ENCODE assay signal across 8 mouse cellular contexts in genomic region chr6:12381136-12381778, GRCm38 (mm10).
DNase-seq lines count a peak whose midpoint lies in the region; ATAC-seq and TF ChIP-seq lines count a peak whose summit lies in the region.

No protein-coding gene starts in this region.

- no peaks in the 10 kb centered on the region for H3K36me3 ChIP-seq in liver, adult 2 months (ENCODE audit: control insufficient read depth, insufficient read depth, low read length)
- H3K36me3 ChIP-seq in liver, embryonic 11.5 days (ENCODE audit: control insufficient read depth, insufficient read depth, low read length), result no peaks in the 10 kb centered on the region
- peaks cover 6% of the 10 kb centered on the region; the same call in 1 of the 2 replicates for H3K36me3 ChIP-seq in hindbrain, embryonic 14.5 days (replicated peaks; ENCODE audit: control insufficient read depth, insufficient read depth)
- H3K36me3 ChIP-seq in liver, embryonic 12.5 days, result no peaks in the 10 kb centered on the region

- no peaks in the 10 kb centered on the region for H3K79me2 ChIP-seq in liver, adult 2 months (ENCODE audit: control insufficient read depth, insufficient read depth, low read length)

- H3K4me3 ChIP-seq in liver, adult 2 months (ENCODE audit: insufficient read depth, low read depth, low read length), result no peak overlapping the region
- H3K4me3 ChIP-seq in liver, embryonic 11.5 days (ENCODE audit: low read depth, low read length), result no peak overlapping the region
- H3K4me3 ChIP-seq in hindbrain, embryonic 14.5 days (replicated peaks; ENCODE audit: low read length), result no peak overlapping the region
- no peak overlapping the region for H3K4me3 ChIP-seq in liver, embryonic 12.5 days

- no peaks in the 10 kb centered on the region for H3K9me3 ChIP-seq in liver, embryonic 11.5 days (ENCODE audit: control insufficient read depth, low read length)
- H3K9me3 ChIP-seq in hindbrain, embryonic 14.5 days (ENCODE audit: control insufficient read depth, low read length), result no peaks in the 10 kb centered on the region
- no peaks in the 10 kb centered on the region for H3K9me3 ChIP-seq in liver, embryonic 12.5 days (replicated peaks)

- TF ChIP-seq POLR2A in liver, adult 2 months (IDR thresholded peaks at IDR 0.05; ENCODE audit: extremely low read depth, insufficient read depth, low read length), result no peak

- no peak overlapping the region for H3K9ac ChIP-seq in liver, adult 2 months (ENCODE audit: low read depth, low read length)
- no peak overlapping the region for H3K9ac ChIP-seq in liver, embryonic 11.5 days (ENCODE audit: low read depth, low read length)
- H3K9ac ChIP-seq in hindbrain, embryonic 14.5 days, result no peak overlapping the region
- H3K9ac ChIP-seq in liver, embryonic 12.5 days, result no peak overlapping the region

- H3K4me1 ChIP-seq in liver, adult 2 months (ENCODE audit: control insufficient read depth, insufficient read depth, low read length), result no peaks in the 10 kb centered on the region
- H3K4me1 ChIP-seq in liver, embryonic 11.5 days (replicated peaks; ENCODE audit: control insufficient read depth, insufficient read depth, low read length), result no peaks in the 10 kb centered on the region
- H3K4me1 ChIP-seq in hindbrain, embryonic 14.5 days (replicated peaks; ENCODE audit: control insufficient read depth, insufficient read depth, low read length), result no peaks in the 10 kb centered on the region
- no peaks in the 10 kb centered on the region for H3K4me1 ChIP-seq in liver, embryonic 12.5 days

- H3K27ac ChIP-seq in liver, adult 2 months (replicated peaks; ENCODE audit: insufficient read depth, low read depth, low read length), result no peak overlapping the region
- H3K27ac ChIP-seq in liver, embryonic 11.5 days (ENCODE audit: low read depth, low read length), result no peak overlapping the region
- no peak overlapping the region for H3K27ac ChIP-seq in hindbrain, embryonic 14.5 days
- H3K27ac ChIP-seq in liver, embryonic 12.5 days, result no peak overlapping the region

- ATAC-seq in liver, embryonic 11.5 days (replicated peaks; ENCODE audit: low FRiP score), result no peak
- ATAC-seq in hindbrain, embryonic 14.5 days (ENCODE audit: low FRiP score), result peak; percentile 90
- no peak for ATAC-seq in liver, embryonic 12.5 days

- peak; percentile 10 for DNase-seq in liver, adult 2 months (ENCODE audit: extremely low read depth, low read depth, low spot score)
- DNase-seq in liver, embryonic 11.5 days (ENCODE audit: low spot score), result no peak
- DNase-seq in cerebellum, adult 9-10 months, result peak; percentile 92
- DNase-seq in hindbrain, embryonic 14.5 days (ENCODE audit: low spot score), result peak; percentile 82
- DNase-seq in left cerebral cortex, adult 8-10 months (ENCODE audit: low spot score in 2 of 2), result peak; percentile 9 to 29
- DNase-seq in right cerebral cortex, postnatal 14 days, result peak; percentile 61
- no peak for DNase-seq in thymus, postnatal 4 days

- TF ChIP-seq CTCF in liver, adult 2 months (IDR thresholded peaks at IDR 0.05; ENCODE audit: low read depth, low read length), result no peak

- WGBS in liver, adult 2 months, result 76% methylated on average over 6 of the region's 6 CpGs
- WGBS in liver, embryonic 11.5 days, result 90% methylated on average over 6 of the region's 6 CpGs
- WGBS in hindbrain, embryonic 14.5 days, result 67% methylated on average over 6 of the region's 6 CpGs
- WGBS in liver, embryonic 12.5 days (ENCODE audit: insufficient replicate concordance), result 78% methylated on average over 6 of the region's 6 CpGs

- no peak overlapping the region for H3K4me2 ChIP-seq in liver, embryonic 11.5 days
- H3K4me2 ChIP-seq in hindbrain, embryonic 14.5 days (replicated peaks), result no peak overlapping the region
- no peak overlapping the region for H3K4me2 ChIP-seq in liver, embryonic 12.5 days

- H3K27me3 ChIP-seq in liver, adult 2 months (ENCODE audit: control insufficient read depth, insufficient read depth, low read length), result no peaks in the 10 kb centered on the region
- H3K27me3 ChIP-seq in liver, embryonic 11.5 days (replicated peaks; ENCODE audit: control insufficient read depth, insufficient read depth, low read length), result no peaks in the 10 kb centered on the region
- H3K27me3 ChIP-seq in hindbrain, embryonic 14.5 days (ENCODE audit: control insufficient read depth, insufficient read depth, low read length), result no peaks in the 10 kb centered on the region
- H3K27me3 ChIP-seq in liver, embryonic 12.5 days (replicated peaks), result no peaks in the 10 kb centered on the region

Comparison
In these comparisons a context has a peak if more than half of its experiments do, and no peak if none do; other contexts are left out.
1. DNase-seq: peak in liver, adult 2 months (single experiment), cerebellum, adult 9-10 months (single experiment), hindbrain, embryonic 14.5 days (single experiment), left cerebral cortex, adult 8-10 months (2 of 2) and right cerebral cortex, postnatal 14 days (single experiment); none in liver, embryonic 11.5 days (single experiment) and thymus, postnatal 4 days (single experiment).